Mouse (Mus musculus) hindbrain, embryonic 13.5 days (tissue): ENCODE measurements around the gene Spryd4. TPM values are rescaled to one million over a fixed set of nuclear protein-coding genes. Genes with fewer than 3 reads are reported as not detected.

ENCODE experiments used
- ATAC-seq: fragments of 200-750 bp; cut with Nextera tagmentation; 2 replicates; pipeline ENCODE4 v1.8.0; 2017; ENCODE audit warnings: moderate TSS enrichment; ENCODE audit not compliant: low FRiP score
- H3K27ac ChIP-seq: fragments of 300-500 bp; sonication (generic); 2 replicates; pipeline ENCODE4 v1.5.1; 2015; ENCODE audit warnings: inconsistent platforms, mild to moderate bottlenecking, moderate library complexity
- H3K27me3 ChIP-seq: fragments of 300-500 bp; sonication (generic); 2 replicates; pipeline ENCODE4 v1.6.1; 2015; ENCODE audit warnings: mild to moderate bottlenecking, inconsistent platforms
- H3K36me3 ChIP-seq: fragments of 300-500 bp; sonication (generic); 2 replicates; pipeline ENCODE4 v1.6.1; 2015; ENCODE audit warnings: mild to moderate bottlenecking, inconsistent platforms
- H3K4me1 ChIP-seq: fragments of 300-500 bp; sonication (generic); replicated peaks from 2 replicates; pipeline ENCODE4 v1.6.1; 2015; ENCODE audit warnings: inconsistent platforms
- H3K4me2 ChIP-seq: fragments of 300-500 bp; sonication (generic); 2 replicates; pipeline ENCODE4 v1.6.1; 2015; ENCODE audit warnings: inconsistent platforms, mild to moderate bottlenecking, moderate library complexity
- H3K4me3 ChIP-seq: fragments of 300-500 bp; sonication (generic); 2 replicates; pipeline ENCODE4 v1.5.1; 2015; ENCODE audit warnings: mild to moderate bottlenecking, inconsistent platforms
- H3K9ac ChIP-seq: fragments of 300-500 bp; sonication (generic); 2 replicates; pipeline ENCODE4 v1.6.1; 2015; ENCODE audit warnings: mild to moderate bottlenecking, inconsistent platforms
- H3K9me3 ChIP-seq: fragments of 300-500 bp; sonication (generic); 2 replicates; pipeline ENCODE4 v1.6.1; 2016; ENCODE audit warnings: inconsistent platforms
- WGBS: fragments of 180-500 bp; shearing (Covaris S2); methylation state at CpG from one replicate; pipeline ENCODE4 v1.1.7; 2015; 5-methylcytosine and 5-hydroxymethylcytosine counted together
- polyA plus RNA-seq: library from polyadenylated mRNA; unstranded; fragments of >200 nt; fragmentation: Nextera tagmentation; extraction: Ambion mirVana; gene quantifications from 2 replicates; pipeline ENCODE4 v1.2.1, GENCODE M21; 2015

The Spryd4 gene
- polyA plus RNA-seq, 1 experiment from 2014 or later, result 19.6 TPM

DNA sequence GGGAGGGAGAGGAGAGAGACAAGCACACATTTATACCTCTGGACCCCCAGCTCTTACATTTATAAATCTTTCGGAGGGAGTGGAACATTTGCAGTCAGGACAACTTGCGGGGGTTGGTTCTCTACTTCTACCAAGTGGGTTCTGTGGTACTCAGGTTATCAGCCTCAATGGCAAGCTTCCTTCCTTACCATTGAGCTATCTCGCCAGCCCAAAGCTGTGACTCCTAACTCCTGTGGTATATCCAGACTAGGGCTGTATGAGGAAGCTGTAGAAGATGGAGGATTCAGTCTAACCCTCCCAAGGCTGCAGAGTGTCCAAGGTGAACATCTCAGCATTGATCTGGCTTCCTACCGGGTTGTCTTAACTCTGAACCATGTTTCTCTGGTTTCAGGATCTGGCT is 27.5 kb upstream of the Spryd4 start:
- H3K4me1 ChIP-seq, result 0 out of 2 replicates have a peak, but pooled peaks cover 3% of the 10 kb centered on the region
- no peak overlapping the region for H3K4me2 ChIP-seq
- no peaks in the 10 kb centered on the region for H3K9me3 ChIP-seq
- no peak overlapping the region for H3K9ac ChIP-seq
- ATAC-seq, result no peak
- H3K4me3 ChIP-seq, result no peak overlapping the region
- peaks cover 32% of the 10 kb centered on the region for H3K36me3 ChIP-seq
- no peaks in the 10 kb centered on the region for H3K27me3 ChIP-seq
- 96% methylated on average over 4 of the region's 4 CpGs for WGBS
- H3K27ac ChIP-seq, result no peak overlapping the region

DNA sequence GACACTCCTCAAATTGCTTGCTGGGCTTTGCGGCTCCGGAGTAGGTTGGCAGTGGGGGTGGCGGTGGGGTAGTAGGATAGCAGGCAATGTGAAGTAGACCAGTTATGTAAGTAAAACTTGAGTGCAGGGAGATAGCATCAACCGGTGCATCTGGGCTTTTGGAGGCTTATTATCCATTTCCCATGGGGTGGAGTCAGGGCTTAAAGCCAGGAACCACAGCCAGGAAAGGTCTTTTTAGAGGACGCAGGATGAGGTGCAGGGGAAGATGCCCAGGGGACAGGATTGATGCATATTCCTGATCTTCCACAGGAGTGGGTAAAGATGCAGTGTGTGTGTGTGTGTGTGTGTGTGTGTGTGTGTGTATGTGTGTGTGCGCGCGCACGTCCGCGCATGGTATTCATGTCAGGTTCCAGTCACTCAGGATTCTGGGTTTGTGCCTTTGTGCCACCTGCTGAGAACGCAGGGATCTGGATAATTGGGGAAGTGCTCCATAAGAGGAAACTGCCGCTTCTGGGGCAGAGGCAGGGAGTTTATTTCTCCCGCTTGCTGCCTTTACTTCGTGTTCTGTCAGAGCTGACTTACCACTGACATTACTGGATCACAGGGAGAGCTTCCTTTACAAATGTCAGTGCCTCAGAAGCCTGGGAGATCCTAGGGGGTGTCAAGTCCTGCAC is 26.3 kb upstream of the Spryd4 start:
- Histone ChIP-seq H3K4me3 (no peak overlapping the region), H3K36me3 (peaks cover 22% of the 10 kb centered on the region), H3K9ac (no peak overlapping the region), H3K27ac (no peak overlapping the region), H3K9me3 (no peaks in the 10 kb centered on the region), H3K4me2 (no peak overlapping the region), H3K27me3 (no peaks in the 10 kb centered on the region), H3K4me1 (peaks cover 5% of the 10 kb centered on the region; the same call in 1 of the 2 replicates)
- ATAC-seq, result no peak
- WGBS, result 73% methylated on average over 15 of the region's 15 CpGs

DNA sequence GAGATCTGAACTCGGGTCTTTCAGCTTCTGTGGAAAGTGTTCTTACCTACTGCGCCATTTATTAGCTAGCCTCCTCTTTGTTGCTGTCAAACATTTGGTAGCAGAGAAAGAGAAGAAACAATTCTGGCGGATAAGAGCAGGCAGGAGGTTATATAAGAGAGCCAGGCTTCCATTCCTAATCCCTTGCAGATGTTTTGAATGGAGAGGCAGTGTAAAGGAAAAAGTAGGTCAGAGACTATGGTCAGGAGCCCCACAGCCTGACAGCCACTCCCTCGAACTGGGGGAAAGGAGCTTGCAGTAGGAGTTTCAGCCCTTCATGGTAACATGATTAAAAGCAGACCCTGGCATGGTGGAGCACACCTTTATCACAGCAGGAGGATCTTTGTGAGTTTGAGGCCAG is 24.7 kb upstream of the Spryd4 start:
- H3K9ac ChIP-seq, result no peak overlapping the region
- 77% methylated on average over 4 of the region's 4 CpGs for WGBS
- ATAC-seq, result no peak
- H3K4me1 ChIP-seq, result peaks cover 9% of the 10 kb centered on the region; the same call in 1 of the 2 replicates
- no peaks in the 10 kb centered on the region for H3K27me3 ChIP-seq
- no peaks in the 10 kb centered on the region for H3K9me3 ChIP-seq
- peaks cover 13% of the 10 kb centered on the region for H3K36me3 ChIP-seq
- H3K4me2 ChIP-seq, result no peak overlapping the region
- H3K4me3 ChIP-seq, result no peak overlapping the region
- H3K27ac ChIP-seq, result no peak overlapping the region

DNA sequence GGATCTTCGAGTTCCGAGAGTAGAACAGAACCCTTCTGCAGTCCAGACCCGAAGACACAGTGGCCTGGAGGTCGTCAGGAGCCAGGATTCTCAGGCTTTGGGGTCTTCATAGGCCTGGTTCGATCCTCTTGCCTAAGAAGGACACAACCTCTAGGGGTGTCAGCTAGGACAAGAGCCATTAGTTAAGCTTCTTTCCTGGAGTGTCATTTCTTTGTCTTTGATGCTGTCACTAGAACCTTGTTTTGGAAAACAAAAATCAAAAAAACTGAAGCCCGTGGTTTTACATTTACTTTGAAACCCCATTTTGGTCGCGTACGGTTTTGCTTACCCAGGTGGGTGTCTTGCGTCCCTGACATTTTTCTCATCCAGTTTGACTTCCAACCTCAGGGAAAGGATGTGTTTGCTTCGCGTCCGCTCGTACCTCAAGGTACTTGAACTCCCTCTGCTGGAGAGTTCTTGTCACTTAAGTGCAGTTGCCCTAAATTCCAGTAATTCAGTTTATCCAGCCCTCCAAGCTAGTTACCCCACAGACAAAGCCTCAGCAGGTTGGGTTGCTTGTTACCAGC is 20.9 kb upstream of the Spryd4 start:
- Histone ChIP-seq H3K27ac (peak overlapping the region; percentile 91), H3K4me1 (peaks cover 9% of the 10 kb centered on the region; the same call in 1 of the 2 replicates), H3K9me3 (no peaks in the 10 kb centered on the region), H3K27me3 (no peaks in the 10 kb centered on the region), H3K36me3 (no peaks in the 10 kb centered on the region), H3K4me2 (peak overlapping the region; percentile 63), H3K9ac (peak overlapping the region; percentile 82), H3K4me3 (peak overlapping the region; percentile 69)
- WGBS, result 0% methylated on average over 14 of the region's 14 CpGs
- peak; percentile 18 for ATAC-seq

DNA sequence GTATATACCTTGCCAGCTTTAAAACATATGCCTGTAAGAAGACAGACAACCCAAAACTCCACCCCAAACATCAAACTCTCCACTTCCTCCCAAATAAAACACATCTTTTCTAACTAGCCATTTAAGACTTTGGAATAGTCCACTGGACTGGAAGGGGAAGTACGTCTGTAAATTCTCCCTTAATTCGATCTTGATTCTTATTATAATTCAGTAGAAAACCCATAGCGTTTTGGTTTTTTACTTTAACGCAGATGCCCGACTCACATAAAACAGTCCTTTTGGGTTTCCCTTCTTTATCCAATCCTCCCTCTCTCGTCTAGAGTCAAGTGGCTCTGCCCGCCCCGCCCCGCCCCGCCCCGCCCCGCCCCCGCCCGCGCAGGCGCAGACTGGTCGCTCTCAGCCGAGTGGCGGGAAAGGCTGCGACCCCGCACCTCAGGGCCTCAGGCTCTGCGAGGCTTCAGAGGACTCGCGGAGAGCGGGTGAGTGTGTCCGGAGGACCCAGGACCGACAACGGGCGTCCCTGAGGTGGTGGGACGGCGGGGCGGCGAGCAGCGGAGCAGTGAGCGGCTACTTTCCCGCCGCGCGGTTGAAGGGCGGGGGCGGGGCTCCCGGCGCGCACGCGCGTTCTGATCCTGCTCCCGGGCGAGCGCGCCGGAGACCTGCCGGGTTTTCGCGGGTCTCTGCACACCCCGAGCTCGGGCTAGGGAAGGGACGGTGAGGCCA is 20.3 kb upstream of the Spryd4 start, which contains the start of gene Timeless:
TSS of gene Timeless (plus strand) at position 369 of the 723 bp plus-strand sequence.
- peak; percentile 93 for ATAC-seq
- H3K27ac ChIP-seq, result peak within 1 kb of the TSS; percentile 91
- H3K4me3 ChIP-seq, result peak within 1 kb of the TSS; percentile 69
- H3K4me1 ChIP-seq, result peaks cover 9% of the 10 kb centered on the region; the same call in 1 of the 2 replicates
- no peaks in the 10 kb centered on the region for H3K27me3 ChIP-seq
- H3K9me3 ChIP-seq, result no peaks in the 10 kb centered on the region
- under 1% methylated on average over 52 of the region's 58 CpGs for WGBS
- H3K36me3 ChIP-seq, result no peaks in the 10 kb centered on the region
- H3K9ac ChIP-seq, result peak within 1 kb of the TSS; percentile 82
- H3K4me2 ChIP-seq, result peak within 1 kb of the TSS; percentile 63

DNA sequence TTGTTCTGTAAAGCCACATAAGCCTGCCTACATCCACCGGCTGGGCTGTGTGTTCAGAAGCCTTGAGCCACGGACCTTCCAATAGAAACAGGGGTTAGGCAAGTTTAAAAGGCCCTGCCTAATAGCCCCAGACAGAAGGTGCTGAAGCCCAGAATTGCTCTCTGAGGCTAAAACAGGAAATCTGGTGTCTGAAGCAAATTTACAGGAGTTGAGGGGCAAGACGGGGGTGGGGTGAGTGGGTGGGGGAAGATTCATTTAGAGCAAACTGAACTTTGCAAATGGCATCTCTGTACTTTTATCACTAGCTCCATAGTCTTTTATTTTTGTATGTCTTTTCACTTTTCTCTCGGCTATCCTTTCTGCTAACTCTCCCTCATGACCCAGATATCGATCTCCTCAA is 19.5 kb upstream of the Spryd4 start:
- H3K36me3 ChIP-seq, result no peaks in the 10 kb centered on the region
- H3K4me1 ChIP-seq, result peaks cover 9% of the 10 kb centered on the region; the same call in 1 of the 2 replicates
- 21% methylated on average over 5 of the region's 5 CpGs for WGBS
- ATAC-seq, result no peak
- peak overlapping the region; percentile 63 for H3K4me2 ChIP-seq
- H3K9me3 ChIP-seq, result no peaks in the 10 kb centered on the region
- H3K27me3 ChIP-seq, result no peaks in the 10 kb centered on the region
- no peak overlapping the region for H3K27ac ChIP-seq
- peak overlapping the region; percentile 82; the same call in 1 of the 2 replicates for H3K9ac ChIP-seq
- peak overlapping the region; percentile 69 for H3K4me3 ChIP-seq

DNA sequence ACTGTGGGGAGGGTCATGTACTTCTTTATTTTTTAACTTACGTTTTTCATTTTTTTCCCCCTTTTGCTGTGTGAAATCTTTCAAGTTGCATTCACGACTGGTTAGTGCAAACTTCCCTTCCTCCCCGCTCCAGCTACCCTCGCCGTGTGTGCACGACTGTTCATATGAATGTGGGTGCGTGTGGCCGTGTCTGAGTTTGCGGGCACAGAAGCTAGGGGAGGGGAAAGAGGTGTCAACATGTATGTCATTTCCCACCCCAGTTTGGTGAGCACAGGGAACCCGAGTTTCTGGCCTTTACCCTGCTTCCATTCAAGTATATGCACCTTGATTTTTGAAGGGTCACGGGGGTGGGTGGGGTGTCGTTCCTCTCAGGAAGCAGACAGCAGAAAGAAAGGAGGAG is 19.0 kb upstream of the Spryd4 start:
- Histone ChIP-seq H3K4me2 (no peak overlapping the region), H3K9me3 (no peaks in the 10 kb centered on the region), H3K4me1 (peaks cover 9% of the 10 kb centered on the region; the same call in 1 of the 2 replicates), H3K27me3 (no peaks in the 10 kb centered on the region), H3K4me3 (no peak overlapping the region), H3K36me3 (no peaks in the 10 kb centered on the region), H3K27ac (no peak overlapping the region), H3K9ac (no peak overlapping the region)
- 84% methylated on average over 12 of the region's 12 CpGs for WGBS
- no peak for ATAC-seq

DNA sequence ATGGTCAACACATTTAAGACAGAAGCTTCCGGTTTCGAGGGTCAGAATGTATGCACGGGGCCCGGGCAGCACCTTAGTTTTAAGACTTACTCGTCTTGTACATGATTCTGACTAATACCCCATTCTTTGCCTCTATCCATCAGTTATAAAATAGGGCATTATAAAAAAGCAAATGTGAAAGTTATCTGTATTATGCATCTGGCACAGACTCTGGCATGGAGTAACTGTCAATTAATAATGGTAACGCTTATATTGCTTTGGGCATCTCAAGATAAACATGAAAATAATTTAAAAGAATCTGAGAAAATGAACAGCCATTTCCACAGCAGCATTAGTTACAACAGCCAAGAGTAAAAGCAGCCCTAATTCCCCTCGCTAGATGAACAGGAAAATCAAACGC is 16.4 kb upstream of the Spryd4 start:
- no peak overlapping the region for H3K27ac ChIP-seq
- H3K9me3 ChIP-seq, result no peaks in the 10 kb centered on the region
- H3K4me2 ChIP-seq, result no peak overlapping the region
- no peaks in the 10 kb centered on the region for H3K36me3 ChIP-seq
- peaks cover 8% of the 10 kb centered on the region; the same call in 1 of the 2 replicates for H3K4me1 ChIP-seq
- H3K9ac ChIP-seq, result no peak overlapping the region
- 92% methylated on average over 8 of the region's 8 CpGs for WGBS
- H3K27me3 ChIP-seq, result no peaks in the 10 kb centered on the region
- no peak for ATAC-seq
- no peak overlapping the region for H3K4me3 ChIP-seq

DNA sequence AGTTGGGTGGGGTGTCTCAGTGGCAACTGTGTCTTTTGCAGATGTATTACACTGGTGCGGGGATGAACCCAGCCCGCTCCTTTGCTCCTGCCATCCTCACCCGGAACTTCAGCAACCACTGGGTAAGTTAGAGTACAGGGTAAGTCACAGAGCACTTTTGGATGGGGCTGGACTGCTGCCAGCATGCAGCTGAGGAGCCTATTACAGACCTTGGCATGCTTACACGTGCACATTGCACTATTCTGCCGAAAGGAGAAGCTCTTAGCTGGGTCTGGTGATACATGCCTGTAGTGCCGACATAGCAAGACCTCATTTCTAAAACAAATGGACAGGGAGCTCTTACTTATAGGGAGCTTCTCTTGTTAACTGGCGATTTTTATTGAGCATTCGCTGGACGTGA is 16.0 kb upstream of the Spryd4 start:
- no peaks in the 10 kb centered on the region for H3K36me3 ChIP-seq
- H3K9ac ChIP-seq, result no peak overlapping the region
- H3K27ac ChIP-seq, result no peak overlapping the region
- no peaks in the 10 kb centered on the region for H3K9me3 ChIP-seq
- ATAC-seq, result no peak
- H3K4me2 ChIP-seq, result no peak overlapping the region
- H3K4me3 ChIP-seq, result no peak overlapping the region
- H3K27me3 ChIP-seq, result no peaks in the 10 kb centered on the region
- H3K4me1 ChIP-seq, result 0 out of 2 replicates have a peak, but pooled peaks cover 5% of the 10 kb centered on the region
- WGBS, result 88% methylated on average over 9 of the region's 9 CpGs

DNA sequence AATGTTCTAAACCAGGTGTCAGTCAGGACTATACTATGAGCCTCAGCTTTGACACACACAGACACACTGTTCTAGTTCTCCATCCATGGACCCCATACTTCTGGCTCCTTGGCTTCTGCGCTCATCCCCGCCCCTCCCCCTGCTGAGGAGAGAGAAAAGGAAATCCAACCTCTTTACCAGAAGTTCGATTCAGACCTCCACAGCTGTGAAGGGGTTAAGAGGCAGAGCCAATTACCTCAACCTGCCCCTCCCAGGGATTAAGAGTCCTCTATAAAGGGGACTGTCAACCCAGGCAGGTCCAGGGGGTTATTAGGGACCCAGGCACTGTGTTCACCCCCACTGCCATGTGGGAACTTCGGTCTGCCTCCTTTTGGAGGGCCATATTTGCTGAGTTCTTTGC is 13.9 kb upstream of the Spryd4 start, which contains the start of gene Mip:
TSS of gene Mip (plus strand) at position 301 of the 400 bp plus-strand sequence.
- no peak within 1 kb of the TSS for H3K27ac ChIP-seq
- no peak within 1 kb of the TSS for H3K9ac ChIP-seq
- no peak for ATAC-seq

DNA sequence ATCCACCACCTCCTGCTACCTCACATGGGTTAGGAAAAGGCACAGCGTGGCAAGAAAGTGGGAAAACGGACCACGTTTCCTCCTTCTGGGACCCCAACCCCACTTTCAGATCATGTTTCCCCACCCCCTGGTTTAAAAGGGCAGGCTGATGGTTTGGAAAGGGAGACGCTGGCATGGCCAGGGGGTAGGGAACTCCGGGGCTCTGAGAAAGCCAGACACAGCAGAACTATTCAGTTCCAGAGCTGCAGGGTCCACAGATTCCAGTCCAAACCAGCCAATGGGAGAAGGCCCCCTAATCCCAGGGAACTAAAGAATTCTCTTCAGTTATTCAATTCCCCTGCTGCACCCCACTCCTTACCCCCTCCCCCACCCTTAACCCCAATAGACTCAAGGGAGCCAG is 13.5 kb upstream of the Spryd4 start:
- Histone ChIP-seq H3K27ac (no peak overlapping the region), H3K27me3 (no peaks in the 10 kb centered on the region), H3K4me1 (no peaks in the 10 kb centered on the region), H3K9me3 (no peaks in the 10 kb centered on the region), H3K4me3 (no peak overlapping the region), H3K9ac (no peak overlapping the region), H3K4me2 (no peak overlapping the region), H3K36me3 (no peaks in the 10 kb centered on the region)
- ATAC-seq, result no peak
- WGBS, result 60% methylated on average over 5 of the region's 5 CpGs

More for the DNA sequence above, 13.9 kb upstream of the Spryd4 start, which contains the start of gene Mip:
- WGBS, result 54% methylated on average over 4 of the region's 4 CpGs
- Histone ChIP-seq H3K4me1 (no peaks in the 10 kb centered on the region), H3K9me3 (no peaks in the 10 kb centered on the region), H3K27me3 (no peaks in the 10 kb centered on the region), H3K4me3 (no peak within 1 kb of the TSS), H3K36me3 (no peaks in the 10 kb centered on the region), H3K4me2 (no peak within 1 kb of the TSS)

DNA sequence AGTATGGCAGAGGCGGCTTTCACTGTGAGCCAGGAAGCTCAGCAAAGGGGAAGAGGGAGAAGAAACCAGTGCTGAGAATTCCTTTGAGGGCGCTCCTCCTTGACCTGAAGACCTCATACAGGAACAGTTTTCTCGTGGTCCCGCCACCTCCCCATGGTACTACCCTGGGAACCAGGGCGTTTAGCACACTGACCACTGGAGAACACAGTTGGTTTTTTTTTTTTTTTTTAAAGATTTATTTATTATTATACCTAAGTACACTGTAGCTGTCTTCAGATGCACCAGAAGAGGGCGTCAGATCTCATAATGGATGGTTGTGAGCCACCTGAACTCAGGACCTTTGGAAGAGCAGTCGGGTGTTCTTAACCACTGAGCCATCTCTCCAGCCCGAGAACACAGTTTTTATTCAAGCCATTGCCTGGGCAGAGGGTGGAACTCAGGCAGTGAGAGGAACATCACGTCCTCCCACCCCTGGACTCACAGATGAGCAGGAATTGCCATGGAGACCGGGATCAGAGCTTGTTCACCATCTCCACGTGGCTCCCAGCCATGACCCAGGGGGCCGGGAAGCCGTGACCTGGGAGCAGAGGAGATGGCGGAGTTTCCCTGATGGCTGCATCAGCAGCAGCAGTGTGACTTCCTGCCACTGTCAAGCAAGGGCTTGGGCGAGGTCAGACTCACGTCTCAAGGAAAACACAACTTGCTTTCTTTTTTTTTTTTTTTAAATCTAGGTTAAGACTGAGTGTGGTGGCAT is 10.1 kb upstream of the Spryd4 start:
- no peaks in the 10 kb centered on the region for H3K27me3 ChIP-seq
- no peak for ATAC-seq
- H3K4me1 ChIP-seq, result no peaks in the 10 kb centered on the region
- no peak overlapping the region for H3K27ac ChIP-seq
- H3K4me2 ChIP-seq, result no peak overlapping the region
- H3K9ac ChIP-seq, result no peak overlapping the region
- no peaks in the 10 kb centered on the region for H3K9me3 ChIP-seq
- H3K36me3 ChIP-seq, result no peaks in the 10 kb centered on the region
- WGBS, result 64% methylated on average over 16 of the region's 16 CpGs
- H3K4me3 ChIP-seq, result no peak overlapping the region
